Mouse (Mus musculus) limb, embryonic 10.5 days (tissue): Measurements from ENCODE around the gene Padi3. TPM values are rescaled to one million over a fixed set of nuclear protein-coding genes. Genes with fewer than 3 reads are reported as not detected.
A peak's percentile ranks its signal among the peaks of the same experiment; 100 is the strongest.

ENCODE experiments used
- DNase-seq: peaks from one replicate; pipeline ENCODE4 v3.0.0-alpha.2; 2017; ENCODE audit warnings: low spot score
- H3K27ac ChIP-seq: fragments of 300-500 bp; sonication (generic); 2 replicates; pipeline ENCODE4 v1.5.1; 2016; ENCODE audit warnings: mild to moderate bottlenecking
- H3K27me3 ChIP-seq: fragments of 300-500 bp; sonication (generic); 2 replicates; pipeline ENCODE4 v1.6.1; 2016; ENCODE audit warnings: low read depth, mild to moderate bottlenecking; ENCODE audit not compliant: poor library complexity, severe bottlenecking
- H3K36me3 ChIP-seq: fragments of 300-500 bp; sonication (generic); 2 replicates; pipeline ENCODE4 v1.6.1; 2016; ENCODE audit warnings: mild to moderate bottlenecking, moderate library complexity
- H3K4me1 ChIP-seq: fragments of 300-500 bp; sonication (generic); 2 replicates; pipeline ENCODE4 v1.6.1; 2016
- H3K4me3 ChIP-seq: fragments of 300-500 bp; sonication (generic); 2 replicates; pipeline ENCODE4 v1.5.1; 2016; ENCODE audit warnings: mild to moderate bottlenecking, moderate library complexity
- H3K9me3 ChIP-seq: fragments of 300-500 bp; sonication (generic); replicated peaks from 2 replicates; pipeline ENCODE4 v1.6.1; 2016; ENCODE audit warnings: mild to moderate bottlenecking
- WGBS: fragments of 180-500 bp; shearing (Covaris S2); methylation state at CpG from one replicate; pipeline ENCODE4 v1.1.7; 2016; 5-methylcytosine and 5-hydroxymethylcytosine counted together
- polyA plus RNA-seq: library from polyadenylated mRNA; unstranded; fragments of >200 nt; fragmentation: Nextera tagmentation; extraction: Ambion mirVana; gene quantifications from 2 replicates; pipeline ENCODE4 v1.2.1, GENCODE M21; 2016

Padi3 gene
- polyA plus RNA-seq, 1 experiment from 2014 or later: 1.5 TPM

- Histone ChIP-seq H3K4me3 (no peak overlapping the region), H3K9me3 (no peaks in the 10 kb centered on the region), H3K4me1 (peaks cover 15% of the 10 kb centered on the region), H3K36me3 (no peaks in the 10 kb centered on the region), H3K27me3 (0 out of 2 replicates have a peak, but pooled peaks cover 3% of the 10 kb centered on the region), H3K27ac (no peak overlapping the region)
- 84% methylated on average over 6 of the region's 6 CpGs for WGBS
- DNase-seq: no peak
These were observed 22.2 kb downstream of the Padi3 start for GRCm38 (mm10) chr4:140788264-140788663.

DNA sequence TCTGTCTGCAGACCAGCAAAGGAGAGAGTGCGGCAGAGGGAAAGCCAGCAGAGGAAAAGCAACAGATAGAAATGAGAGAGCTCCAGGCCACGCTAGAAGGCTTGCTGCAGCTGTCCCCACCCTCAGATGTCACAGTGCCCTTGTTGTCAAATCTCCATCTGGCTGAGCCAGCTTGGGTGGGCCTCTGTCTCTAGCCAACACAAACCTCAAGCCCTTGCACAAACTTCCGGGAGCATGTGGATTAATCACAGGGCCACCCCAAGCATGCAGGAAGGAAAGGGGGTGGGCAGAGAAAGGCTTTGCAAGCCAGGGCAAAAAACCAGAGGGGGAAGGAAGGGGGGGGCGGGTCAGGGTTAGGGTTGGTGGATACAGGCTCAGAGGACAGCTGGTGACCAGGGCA, 23.0 kb downstream of the Padi3 start:
- peaks cover 15% of the 10 kb centered on the region for H3K4me1 ChIP-seq
- H3K9me3 ChIP-seq: no peaks in the 10 kb centered on the region
- no peak overlapping the region for H3K27ac ChIP-seq
- DNase-seq: no peak
- no peaks in the 10 kb centered on the region for H3K36me3 ChIP-seq
- 81% methylated on average over 4 of the region's 4 CpGs for WGBS
- H3K27me3 ChIP-seq: no peaks in the 10 kb centered on the region
- no peak overlapping the region for H3K4me3 ChIP-seq

DNA sequence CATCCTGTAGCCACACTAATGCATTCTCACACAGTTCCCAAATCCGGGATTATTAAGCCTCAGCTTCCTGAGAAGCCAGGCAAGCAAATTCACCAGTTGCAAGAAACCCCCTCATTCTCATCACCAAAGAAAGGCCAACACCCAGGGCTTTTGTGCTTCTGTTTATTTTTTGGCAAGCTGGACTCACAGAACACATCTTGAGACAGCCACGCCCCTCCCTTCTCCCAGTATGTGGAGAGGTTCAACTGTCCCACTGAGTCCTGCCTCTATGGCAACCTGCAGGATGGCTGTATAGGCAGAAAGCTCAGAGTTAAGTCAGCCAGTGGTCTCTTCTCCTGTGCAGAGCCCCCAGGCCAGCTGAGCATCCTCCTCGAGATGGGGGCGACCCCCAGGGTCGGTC, 25.2 kb downstream of the Padi3 start:
- Histone ChIP-seq H3K4me1 (peaks cover 16% of the 10 kb centered on the region), H3K27ac (no peak overlapping the region), H3K9me3 (no peaks in the 10 kb centered on the region), H3K27me3 (no peaks in the 10 kb centered on the region), H3K36me3 (no peaks in the 10 kb centered on the region), H3K4me3 (no peak overlapping the region)
- WGBS: 87% methylated on average over 5 of the region's 5 CpGs
- no peak for DNase-seq

DNA sequence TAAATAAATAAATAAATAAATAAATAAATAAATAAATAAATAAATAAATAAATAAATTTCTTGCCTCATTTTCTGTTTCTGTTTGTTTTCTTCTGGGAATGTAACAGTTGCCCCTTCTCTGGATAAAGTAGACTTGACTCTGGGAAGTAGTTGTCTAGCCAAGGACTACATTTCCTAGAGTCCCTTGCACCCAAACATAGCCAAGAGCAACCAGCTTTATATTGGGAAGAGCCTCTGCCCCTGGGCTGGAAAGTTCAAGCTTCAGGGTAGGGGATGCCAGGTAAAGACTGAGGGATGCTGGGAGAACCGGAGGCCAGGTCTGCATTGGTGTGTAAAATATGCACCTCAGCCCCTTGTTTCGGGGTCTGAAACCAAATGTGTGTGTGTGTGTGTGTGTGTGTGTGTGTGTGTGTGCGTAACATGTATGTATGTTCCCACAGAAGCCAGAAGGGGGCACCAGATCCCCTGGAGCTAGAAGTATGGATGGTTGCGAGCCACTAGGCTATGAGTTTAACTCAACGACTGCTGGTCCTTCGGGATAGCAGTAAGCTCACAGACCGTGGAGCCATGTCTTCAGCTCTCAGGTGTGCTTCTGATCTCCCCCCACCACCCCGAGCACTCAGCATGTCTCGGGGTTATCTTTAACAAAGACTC, 26.0 kb downstream of the Padi3 start:
- peaks cover 14% of the 10 kb centered on the region for H3K4me1 ChIP-seq
- DNase-seq: no peak
- no peaks in the 10 kb centered on the region for H3K36me3 ChIP-seq
- H3K27me3 ChIP-seq: no peaks in the 10 kb centered on the region
- no peaks in the 10 kb centered on the region for H3K9me3 ChIP-seq
- H3K4me3 ChIP-seq: no peak overlapping the region
- 95% methylated on average over 9 of the region's 9 CpGs for WGBS
- H3K27ac ChIP-seq: no peak overlapping the region

GRCm38 (mm10) chr4:140782821-140783220, 27.6 kb downstream of the Padi3 start:
- Histone ChIP-seq H3K4me1 (peaks cover 10% of the 10 kb centered on the region), H3K27me3 (no peaks in the 10 kb centered on the region), H3K27ac (no peak overlapping the region), H3K36me3 (no peaks in the 10 kb centered on the region), H3K9me3 (no peaks in the 10 kb centered on the region), H3K4me3 (no peak overlapping the region)
- DNase-seq: no peak
- WGBS: 89% methylated on average over 9 of the region's 9 CpGs

DNA sequence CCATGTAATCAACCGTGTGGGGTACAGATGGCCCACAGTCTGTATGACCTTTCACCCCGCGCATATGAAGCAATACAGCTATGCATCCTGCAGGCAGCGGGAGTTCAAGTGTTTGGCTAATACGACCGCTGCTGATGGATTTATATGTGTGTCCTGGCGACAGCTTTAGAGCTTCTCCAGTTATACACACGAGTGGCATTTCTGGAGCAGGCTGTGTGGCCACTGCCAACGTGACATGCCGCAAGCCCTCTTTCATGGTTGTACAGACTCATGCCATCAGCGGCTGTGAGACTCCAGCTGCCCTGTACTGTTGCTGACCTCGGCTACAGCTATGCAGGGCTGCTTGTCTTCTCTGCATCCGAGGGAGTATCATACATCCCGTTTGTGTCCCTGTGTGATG, 29.9 kb downstream of the Padi3 start:
- Histone ChIP-seq H3K4me1 (peaks cover 10% of the 10 kb centered on the region), H3K36me3 (no peaks in the 10 kb centered on the region), H3K27ac (no peak overlapping the region), H3K9me3 (no peaks in the 10 kb centered on the region), H3K27me3 (no peaks in the 10 kb centered on the region), H3K4me3 (no peak overlapping the region)
- WGBS: 73% methylated on average over 14 of the region's 14 CpGs
- no peak for DNase-seq

GRCm38 (mm10) chr4:140779803-140780397, 30.5 kb downstream of the Padi3 start:
- no peak overlapping the region for H3K27ac ChIP-seq
- 60% methylated on average over 19 of the region's 19 CpGs for WGBS
- no peaks in the 10 kb centered on the region for H3K27me3 ChIP-seq
- H3K9me3 ChIP-seq: no peaks in the 10 kb centered on the region
- H3K4me3 ChIP-seq: no peak overlapping the region
- no peak for DNase-seq
- peaks cover 10% of the 10 kb centered on the region for H3K4me1 ChIP-seq
- H3K36me3 ChIP-seq: no peaks in the 10 kb centered on the region

DNA sequence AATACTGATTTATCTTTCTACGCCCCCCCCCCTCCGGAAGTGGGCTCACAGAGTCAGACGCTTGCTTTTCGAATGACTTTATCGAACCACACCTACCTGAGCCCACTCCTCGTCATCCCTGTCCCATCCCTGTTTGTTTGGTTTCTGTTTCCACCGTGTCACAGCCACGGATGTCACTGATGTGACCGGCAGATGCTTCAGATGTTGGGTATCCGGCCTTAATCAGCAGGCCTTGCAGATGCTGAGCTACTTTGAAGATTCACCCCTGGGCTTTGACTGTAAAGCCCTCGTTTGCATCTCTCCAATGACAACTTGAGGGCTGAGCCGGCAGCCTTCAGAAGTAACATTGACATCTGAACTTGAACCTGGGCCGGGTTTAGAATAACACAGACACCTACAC, 33.8 kb downstream of the Padi3 start:
- Histone ChIP-seq H3K4me1 (peaks cover 18% of the 10 kb centered on the region), H3K4me3 (no peak overlapping the region), H3K9me3 (no peaks in the 10 kb centered on the region), H3K27me3 (no peaks in the 10 kb centered on the region), H3K27ac (no peak overlapping the region), H3K36me3 (no peaks in the 10 kb centered on the region)
- WGBS: 74% methylated on average over 13 of the region's 13 CpGs
- no peak for DNase-seq

DNA sequence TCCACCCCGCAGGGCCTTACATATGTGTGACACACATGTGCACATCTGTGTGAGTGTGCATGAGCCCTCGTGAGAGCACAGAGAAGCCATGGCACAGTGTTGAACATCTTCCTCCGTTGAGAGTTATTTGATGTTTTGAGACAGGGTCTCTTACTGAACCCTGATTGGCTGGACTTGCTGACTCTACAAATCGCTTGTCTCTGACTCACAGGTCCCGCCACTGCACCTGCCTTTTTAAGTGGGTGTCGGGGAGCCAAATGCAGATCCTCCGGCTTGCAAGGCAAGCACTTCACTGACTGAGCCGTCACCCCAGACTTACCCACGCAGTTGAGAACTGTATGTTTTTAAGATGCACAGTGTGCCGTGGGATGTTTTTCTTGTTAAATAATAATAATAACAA, 34.6 kb downstream of the Padi3 start:
- 88% methylated on average over 10 of the region's 10 CpGs for WGBS
- no peak overlapping the region for H3K27ac ChIP-seq
- H3K36me3 ChIP-seq: no peaks in the 10 kb centered on the region
- no peak for DNase-seq
- no peak overlapping the region for H3K4me3 ChIP-seq
- peaks cover 18% of the 10 kb centered on the region for H3K4me1 ChIP-seq
- H3K9me3 ChIP-seq: no peaks in the 10 kb centered on the region
- no peaks in the 10 kb centered on the region for H3K27me3 ChIP-seq

- no peak for DNase-seq
- 91% methylated on average over 9 of the region's 9 CpGs for WGBS
- no peaks in the 10 kb centered on the region for H3K36me3 ChIP-seq
- no peak overlapping the region for H3K4me3 ChIP-seq
- H3K9me3 ChIP-seq: no peaks in the 10 kb centered on the region
- no peak overlapping the region for H3K27ac ChIP-seq
- no peaks in the 10 kb centered on the region for H3K27me3 ChIP-seq
- peaks cover 15% of the 10 kb centered on the region for H3K4me1 ChIP-seq
These were observed 35.6 kb downstream of the Padi3 start for GRCm38 (mm10) chr4:140774893-140775292.

- Histone ChIP-seq H3K4me3 (no peak within 1 kb of the TSS), H3K27ac (no peak within 1 kb of the TSS), H3K36me3 (no peaks in the 10 kb centered on the region), H3K4me1 (peaks cover 12% of the 10 kb centered on the region), H3K9me3 (no peaks in the 10 kb centered on the region), H3K27me3 (peaks cover 3% of the 10 kb centered on the region; the same call in 1 of the 2 replicates)
- WGBS: 84% methylated on average over 21 of the region's 21 CpGs
- no peak for DNase-seq
These were observed 36.2 kb downstream of the Padi3 start, which contains the start of gene Padi4 for GRCm38 (mm10) chr4:140774025-140774800. Gene Padi4 (minus strand): TSS chr4:140774236.

DNA sequence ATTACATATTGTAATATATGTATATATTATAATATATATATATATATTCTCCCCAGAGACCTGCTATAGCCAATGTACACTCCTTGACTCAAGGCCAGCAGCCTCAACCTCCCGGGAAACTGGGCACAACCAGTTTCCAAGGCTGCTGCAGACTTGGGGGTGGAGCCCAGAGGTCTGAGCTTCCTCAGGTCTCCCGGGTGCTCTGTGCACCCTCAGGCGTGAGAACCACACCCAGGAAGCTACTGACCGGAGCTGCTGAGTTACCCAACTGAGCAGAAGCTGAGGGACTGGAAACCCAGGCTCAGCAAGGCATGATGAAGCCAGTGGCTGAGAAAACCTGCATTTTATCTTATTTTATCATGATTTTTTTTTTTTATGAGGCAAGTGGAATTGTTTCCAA, 39.4 kb downstream of the Padi3 start:
- WGBS: 49% methylated on average over 4 of the region's 4 CpGs
- Histone ChIP-seq H3K9me3 (no peaks in the 10 kb centered on the region), H3K4me1 (peaks cover 12% of the 10 kb centered on the region), H3K27ac (no peak overlapping the region), H3K4me3 (no peak overlapping the region), H3K36me3 (no peaks in the 10 kb centered on the region), H3K27me3 (peaks cover 3% of the 10 kb centered on the region; the same call in 1 of the 2 replicates)
- no peak for DNase-seq

DNA sequence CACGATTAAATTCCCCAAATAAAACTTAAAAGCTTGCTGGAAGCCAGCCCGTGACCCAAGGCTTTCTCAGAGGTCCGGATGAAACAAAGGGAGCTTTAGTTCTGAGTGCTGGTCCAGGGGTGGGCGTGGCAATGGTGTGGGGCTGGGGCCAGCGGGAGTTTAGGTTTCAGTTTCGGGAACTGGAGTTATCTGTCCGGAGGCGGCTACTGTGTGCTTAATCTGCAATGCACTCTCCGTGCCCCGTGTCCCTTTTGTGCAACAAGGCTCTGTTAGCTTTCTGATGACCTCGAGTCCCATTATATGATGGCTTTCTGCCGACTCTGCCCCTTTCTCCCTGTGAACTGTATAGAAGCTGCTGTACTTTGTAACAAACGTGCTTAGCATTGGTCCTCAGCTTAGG, 40.0 kb downstream of the Padi3 start:
- H3K36me3 ChIP-seq: no peaks in the 10 kb centered on the region
- H3K4me3 ChIP-seq: peak overlapping the region; percentile 31
- no peak for DNase-seq
- no peak overlapping the region; the same call in 1 of the 2 replicates for H3K27ac ChIP-seq
- peaks cover 3% of the 10 kb centered on the region; the same call in 1 of the 2 replicates for H3K27me3 ChIP-seq
- H3K9me3 ChIP-seq: no peaks in the 10 kb centered on the region
- peaks cover 12% of the 10 kb centered on the region for H3K4me1 ChIP-seq
- WGBS: 26% methylated on average over 13 of the region's 13 CpGs
